Mouse (Mus musculus) gastrocnemius, postnatal 36 days (tissue): ENCODE data around the gene Cyren. TPM values are rescaled to one million over a fixed set of nuclear protein-coding genes. Genes with fewer than 3 reads are reported as not detected.

ENCODE experiments used
- DNase-seq, 2 experiments: peaks; one replicate each; pipeline ENCODE4 v3.0.0; 2022
- intact Hi-C: fragments of 180-260 bp; cut with DNase I; formaldehyde crosslinking; loops from one replicate; pipeline ENCODE4 v1.15.1; 2025
- total RNA-seq, 2 experiments: library from RNA; stranded (reverse); gene quantifications; 2 replicates each; pipeline ENCODE4 v1.2.3; 2021

The Cyren gene
- total RNA-seq, 2 experiments from 2014 or later, result 3.3 to 3.6 TPM

GRCm38 (mm10) chr6:34869225-34869915 lies 8.5 kb downstream of the Cyren start:
- DNase-seq, result no peak
- intact Hi-C loops, result no loop called here

DNA sequence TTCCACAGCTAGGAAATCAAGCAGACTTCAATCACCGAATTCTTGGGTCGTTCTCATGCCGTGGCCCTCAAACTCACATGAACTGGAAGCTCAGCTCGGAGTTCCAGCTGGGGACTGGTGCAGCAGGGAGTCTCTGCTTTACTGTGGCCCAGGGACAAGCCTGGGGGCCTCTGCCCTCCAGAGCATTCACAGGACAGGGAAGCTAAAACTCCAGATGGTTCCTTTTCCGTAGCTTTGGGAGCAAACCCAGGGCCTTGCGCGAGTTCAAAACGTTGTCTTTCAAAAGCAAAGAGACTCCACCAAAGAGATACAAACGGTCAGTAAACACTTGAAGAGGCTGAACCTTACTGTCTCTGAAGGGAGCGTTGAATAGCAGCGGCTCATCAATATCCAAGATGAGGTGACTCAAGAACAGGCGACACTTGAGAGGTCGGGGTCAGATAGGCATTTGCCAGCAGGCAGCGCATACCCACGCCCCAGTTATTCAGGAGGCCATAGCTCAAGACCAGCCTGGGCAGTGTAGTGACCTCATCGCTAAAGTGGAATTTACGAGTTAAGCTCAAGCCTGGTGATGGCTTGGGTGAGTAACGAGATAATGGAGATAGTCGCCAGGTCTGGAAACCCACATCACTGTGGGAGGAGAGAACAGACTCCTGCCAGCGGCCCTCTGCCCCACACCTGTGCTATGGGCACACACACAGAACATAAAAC lies 9.2 kb downstream of the Cyren start:
- intact Hi-C loops, result no loop called here
- DNase-seq, result no peak

GRCm38 (mm10) chr6:34867995-34868350 lies 9.9 kb downstream of the Cyren start:
- DNase-seq, result no peak
- intact Hi-C loops, result no loop called here

DNA sequence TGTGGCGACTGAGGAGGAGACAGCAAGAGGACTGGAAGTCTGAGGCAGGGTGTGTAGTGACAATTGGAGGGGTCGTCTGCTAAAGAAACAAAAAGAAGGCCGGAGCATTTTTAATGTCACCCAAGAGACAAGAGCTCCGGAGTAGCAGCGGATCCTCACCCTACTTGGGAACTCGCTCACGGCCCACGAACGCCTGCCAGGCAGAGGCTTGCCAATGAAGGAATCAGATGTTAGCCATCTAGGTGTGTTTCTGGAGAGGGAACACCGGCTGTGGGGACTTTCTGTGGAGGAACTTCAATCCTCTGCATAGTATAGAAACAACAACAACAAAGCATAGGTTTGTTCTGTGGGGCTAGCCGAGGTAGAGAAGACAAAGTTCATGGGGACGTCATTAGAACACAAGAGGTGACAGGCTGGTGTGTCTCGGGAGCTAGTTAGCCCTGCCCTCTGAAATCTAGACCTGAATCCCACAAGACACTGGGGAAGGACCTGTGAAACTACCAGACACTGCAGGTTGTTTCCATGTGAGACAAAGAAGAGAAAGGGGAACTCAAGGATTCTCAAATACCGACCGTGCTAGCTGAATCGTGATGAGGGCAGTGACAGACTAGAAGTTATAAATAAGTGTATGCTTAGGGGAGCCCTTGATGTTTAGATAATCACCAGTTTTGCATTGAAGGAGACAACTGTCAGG lies 10.4 kb downstream of the Cyren start:
- DNase-seq, result no peak

DNA sequence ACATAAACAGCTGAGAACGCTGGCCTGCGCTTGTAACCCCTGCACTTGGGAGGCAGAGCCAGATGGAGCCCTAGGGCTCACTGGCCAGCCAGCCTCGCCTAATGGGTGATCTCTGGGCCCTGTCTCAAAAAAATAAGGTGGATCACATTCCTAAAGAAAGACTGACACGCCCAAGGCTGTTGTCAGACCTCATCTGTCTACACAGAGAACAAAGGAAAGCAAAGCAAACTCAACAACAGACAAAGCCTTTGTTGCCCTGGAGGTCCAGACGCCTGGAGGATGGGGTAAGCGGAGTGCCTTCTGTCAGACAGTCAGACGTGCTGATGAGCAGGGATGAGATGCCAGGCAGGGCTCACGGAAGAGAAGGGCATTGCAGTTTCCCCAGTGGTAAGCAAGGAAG lies 11.1 kb downstream of the Cyren start:
- peak in 1 of 2 experiments; percentile 11 for DNase-seq
- intact Hi-C loops, result no loop called here

More for the DNA sequence above, 10.4 kb downstream of the Cyren start:
- intact Hi-C loops, result no loop called here

DNA sequence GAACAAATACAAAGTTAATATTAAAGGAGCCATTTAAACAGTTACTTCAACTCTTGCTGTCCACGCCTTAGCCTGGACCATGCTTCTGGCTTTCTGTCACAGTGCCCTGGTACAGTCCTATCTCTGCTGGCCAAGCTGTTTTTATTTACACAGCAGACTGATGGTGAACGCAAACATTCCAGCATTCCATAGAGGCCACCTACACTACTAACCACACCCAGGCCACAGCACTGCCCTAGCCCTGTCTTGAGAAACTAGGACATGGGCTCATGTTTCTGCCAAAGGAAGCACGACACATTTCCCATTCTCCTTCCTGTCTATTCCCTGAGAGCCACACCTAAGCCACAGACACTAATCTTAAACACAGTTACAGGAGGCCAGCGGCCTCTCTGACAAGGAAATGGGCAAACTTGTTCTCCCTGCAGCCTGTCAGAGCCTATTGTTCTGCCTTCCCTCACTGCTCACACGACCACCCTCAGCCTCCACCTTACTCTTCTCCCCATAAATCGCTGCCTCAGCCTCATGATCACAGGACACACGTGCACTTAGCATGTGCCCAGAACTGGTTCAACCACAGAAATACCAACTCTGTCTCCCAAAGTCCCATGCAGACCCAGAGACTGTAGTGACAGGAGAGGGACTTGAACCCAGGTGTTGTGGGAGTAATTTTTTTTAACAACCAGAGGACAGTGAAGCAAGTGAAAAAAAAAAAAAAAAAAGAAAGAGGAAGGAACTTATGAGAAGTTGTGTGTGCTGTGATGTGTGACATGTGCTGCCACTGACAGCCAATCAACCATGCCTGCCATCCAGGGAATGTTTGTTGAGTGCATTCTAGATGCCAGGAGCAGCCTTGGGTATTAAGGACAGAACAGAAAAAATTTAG lies 11.9 kb downstream of the Cyren start:
- intact Hi-C loops, result no loop called here
- peak in 1 of 2 experiments; percentile 23 for DNase-seq

DNA sequence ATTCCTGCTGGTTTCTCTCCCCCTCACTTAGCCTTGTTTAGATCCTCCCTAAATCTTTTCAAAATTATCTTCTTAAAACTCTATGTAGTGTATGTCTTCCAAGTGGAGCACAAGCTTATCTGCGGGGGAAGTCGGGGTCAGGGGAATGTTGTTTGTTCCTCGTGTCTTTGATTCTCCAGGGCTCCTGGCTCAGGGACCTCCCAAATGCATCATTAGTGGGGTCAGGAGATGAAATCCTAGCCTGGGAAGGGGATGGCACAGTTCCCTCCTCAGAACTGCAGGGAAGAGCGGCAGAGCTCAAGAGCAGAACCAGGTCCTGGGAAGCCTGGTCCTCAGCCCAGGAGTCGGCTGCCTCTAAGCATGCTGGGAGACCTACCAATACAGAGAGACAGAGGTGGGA lies 12.6 kb downstream of the Cyren start:
- DNase-seq, result no peak
- intact Hi-C loops, result no loop called here

DNA sequence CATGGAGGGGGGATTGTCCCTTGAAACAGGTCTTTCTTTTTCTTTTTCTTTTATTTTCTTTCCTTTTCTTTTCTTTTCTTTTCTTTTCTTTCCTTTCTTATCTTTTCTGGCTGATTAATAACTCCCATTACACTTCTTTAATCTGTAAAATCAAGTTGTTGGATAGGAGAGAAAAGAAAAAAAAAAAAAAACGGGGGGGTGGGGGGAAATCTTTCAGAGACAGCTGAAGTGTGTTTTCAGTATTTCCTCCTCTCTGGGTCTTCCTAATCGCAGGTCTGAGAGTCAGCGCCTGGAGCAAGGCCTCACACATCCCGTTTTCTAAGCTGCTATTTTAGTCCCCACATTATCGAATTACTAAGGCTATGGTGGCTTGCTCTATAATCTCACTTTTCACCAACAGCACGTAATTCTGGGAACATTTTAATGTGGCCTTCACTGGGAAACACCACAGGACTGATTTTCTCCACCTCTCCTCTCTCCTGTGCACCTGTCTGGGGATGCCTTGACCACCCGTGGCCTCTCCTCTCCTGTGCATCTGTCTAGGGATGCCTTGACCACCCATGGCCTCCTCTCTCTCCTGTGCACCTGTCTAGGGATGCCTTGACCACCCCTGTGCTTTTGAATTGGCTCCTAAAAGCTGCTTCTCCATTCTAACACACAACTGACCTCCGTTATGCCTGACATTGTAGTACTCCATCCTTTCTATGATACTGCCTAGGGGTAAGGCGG lies 13.9 kb downstream of the Cyren start:
- peak in 1 of 2 experiments; percentile 10 for DNase-seq
- intact Hi-C loops, result no loop called here

DNA sequence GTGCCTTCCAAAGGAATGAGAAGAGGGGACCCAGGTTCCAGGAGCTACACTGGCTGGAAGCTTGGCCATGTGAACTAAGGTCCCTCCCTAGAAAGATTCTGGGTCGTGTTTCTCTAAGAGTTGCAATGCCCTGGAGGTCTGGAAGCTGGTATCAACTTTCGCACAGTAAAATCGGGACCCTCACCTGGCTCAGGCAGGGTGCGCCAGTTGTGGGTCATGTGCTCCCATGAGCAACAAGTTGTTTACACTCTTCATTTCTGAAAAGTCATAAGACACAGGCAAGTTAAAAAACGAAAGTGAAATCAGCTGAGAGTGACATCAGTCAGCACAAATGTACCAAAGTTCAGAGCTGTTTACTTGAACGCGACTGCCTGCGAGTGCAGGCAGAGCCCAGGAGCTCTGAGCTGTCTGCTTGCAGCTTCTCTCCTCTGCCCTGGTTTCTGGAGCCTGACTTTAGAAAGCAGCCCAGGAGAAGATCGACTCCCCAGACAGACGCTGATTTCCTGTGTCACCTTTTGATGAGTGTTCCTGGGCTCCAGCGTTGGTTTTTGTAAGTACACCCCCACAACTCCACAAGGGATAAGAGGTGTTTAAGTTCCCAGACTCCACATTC lies 15.0 kb downstream of the Cyren start, which contains the start of gene Tmem140:
Gene Tmem140 (plus strand): TSS at position 356 of the 613 bp plus-strand sequence.
- peak in 1 of 2 experiments; percentile 52 for DNase-seq

DNA sequence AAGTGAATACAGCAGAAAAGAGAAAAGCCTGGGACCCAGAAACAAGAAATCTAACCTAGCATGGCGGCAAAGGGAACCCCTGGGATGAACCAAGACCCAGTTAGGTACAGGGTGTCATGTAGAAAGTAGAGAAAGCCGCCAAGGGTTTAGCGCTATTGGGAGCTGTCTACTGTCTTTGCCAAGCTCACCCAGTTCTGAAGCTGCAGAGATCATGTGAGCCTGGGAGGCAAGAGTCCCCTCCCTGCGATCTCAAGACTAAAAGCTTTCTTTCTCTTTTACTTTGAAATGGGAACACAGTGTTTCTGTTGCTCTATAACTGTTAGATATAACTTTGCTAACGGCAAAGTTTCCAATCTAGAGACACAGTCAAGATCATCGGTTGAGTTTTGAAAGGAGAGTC lies 15.5 kb downstream of the Cyren start:
- intact Hi-C loops, result no loop called here
- no peak for DNase-seq

More for the DNA sequence above, 15.0 kb downstream of the Cyren start, which contains the start of gene Tmem140:
- intact Hi-C loops, result no loop called here

DNA sequence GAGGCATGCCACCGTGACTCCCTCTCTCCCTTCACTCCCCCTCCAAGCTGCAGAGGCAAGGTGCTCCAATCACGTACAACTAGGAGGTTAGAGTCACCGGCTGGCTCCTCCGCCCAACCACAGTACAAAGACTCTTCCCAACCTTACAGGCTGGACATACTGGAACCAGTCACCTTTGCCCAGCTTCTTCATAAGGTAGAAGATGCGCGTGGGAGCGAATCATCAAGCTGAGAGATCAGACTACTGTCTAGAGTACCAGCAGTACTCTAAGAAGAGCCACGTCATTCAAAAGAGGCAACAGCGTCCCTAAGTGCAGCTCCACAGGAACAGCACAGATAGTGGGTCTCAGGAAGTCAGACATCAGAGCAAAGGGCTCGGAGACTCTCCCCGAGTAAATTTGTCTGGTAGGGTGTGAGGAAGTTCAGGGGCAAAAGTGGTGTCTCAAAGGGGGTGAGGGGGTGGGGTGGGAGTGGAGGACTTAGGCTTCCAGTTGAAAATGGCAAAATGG lies 16.3 kb downstream of the Cyren start:
- no peak for DNase-seq
- intact Hi-C loops, result no loop called here

- DNase-seq, result no peak
- intact Hi-C loops, result no loop called here
Observed at GRCm38 (mm10) chr6:34832352-34832751, 45.5 kb downstream of the Cyren start.

- no peak for DNase-seq
- intact Hi-C loops, result no loop called here
Observed at GRCm38 (mm10) chr6:34824406-34824805, 53.5 kb downstream of the Cyren start.

Other genes starting within 250 kb of the Cyren start
- 1 to 10 TPM; 1.0 to 1.8 TPM for gene Agbl3, start 97.6 kb downstream of the Cyren start, total RNA-seq
- gene Tmem140, start 14.9 kb downstream of the Cyren start, total RNA-seq, result 10 to 100 TPM; 23.8 to 30.7 TPM
- 1 to 10 TPM; 4.4 to 5.1 TPM for gene Wdr91, start 32.8 kb upstream of the Cyren start, total RNA-seq
- gene Stra8, start 42.1 kb upstream of the Cyren start, total RNA-seq, result not detected
- gene Slc23a4, start 110.3 kb upstream of the Cyren start, total RNA-seq, result not detected